Mouse (Mus musculus): ENCODE measurements around the gene Chst14.

The Chst14 gene

DNA sequence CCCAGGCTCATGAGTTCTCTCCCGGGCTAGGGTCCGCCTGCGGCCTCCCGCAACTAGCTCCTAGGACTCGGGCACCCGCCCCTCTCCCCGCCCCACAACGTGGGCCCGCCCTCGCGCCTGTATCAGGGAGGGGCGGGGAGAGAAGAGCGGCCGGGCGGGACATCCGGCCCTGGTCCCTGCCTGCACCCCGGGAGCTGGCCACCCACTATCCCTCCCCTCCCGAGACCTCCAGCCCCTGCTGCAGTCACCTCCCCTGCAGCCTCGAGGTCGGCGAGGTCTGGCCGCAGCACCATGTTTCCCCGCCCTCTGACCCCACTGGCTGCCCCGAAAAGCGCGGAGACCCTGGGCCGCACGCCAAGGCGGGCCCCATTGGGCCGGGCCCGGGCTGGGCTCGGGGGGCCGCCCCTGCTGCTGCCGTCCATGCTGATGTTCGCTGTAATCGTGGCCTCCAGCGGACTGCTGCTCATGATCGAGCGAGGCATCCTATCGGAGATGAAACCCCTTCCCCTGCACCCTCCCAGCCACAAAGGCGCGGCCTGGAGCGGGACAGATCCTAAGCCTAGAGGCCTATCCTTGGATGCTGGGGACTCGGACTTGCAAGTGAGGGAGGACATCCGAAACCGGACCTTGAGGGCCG is at the start of gene Chst14:
TSS of gene Chst14 (plus strand) at position 136 of the 637 bp plus-strand sequence.
- WGBS: 13% methylated on average over 44 of the region's 47 CpGs

DNA sequence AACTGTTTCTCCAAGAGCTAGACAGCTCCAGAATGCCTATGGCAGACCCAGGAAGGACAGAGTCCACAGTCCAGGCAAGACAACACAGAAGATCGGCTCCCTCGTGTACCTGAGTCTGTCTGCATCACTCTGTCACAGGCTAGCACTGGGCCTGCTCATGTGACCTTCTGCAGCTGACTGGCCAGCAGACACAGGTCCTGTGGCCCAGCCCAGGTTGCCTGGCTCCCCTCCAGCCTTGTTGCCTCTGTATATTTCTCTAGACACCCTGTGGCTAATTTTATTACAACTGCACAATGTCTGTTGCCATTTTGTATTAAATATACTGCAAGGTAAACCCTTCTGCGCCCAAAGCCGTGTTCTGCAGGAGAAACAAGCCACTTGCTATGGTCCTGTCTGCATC is 45.3 kb upstream of the Chst14 start:
- 90% methylated on average over 4 of the region's 4 CpGs for WGBS

DNA sequence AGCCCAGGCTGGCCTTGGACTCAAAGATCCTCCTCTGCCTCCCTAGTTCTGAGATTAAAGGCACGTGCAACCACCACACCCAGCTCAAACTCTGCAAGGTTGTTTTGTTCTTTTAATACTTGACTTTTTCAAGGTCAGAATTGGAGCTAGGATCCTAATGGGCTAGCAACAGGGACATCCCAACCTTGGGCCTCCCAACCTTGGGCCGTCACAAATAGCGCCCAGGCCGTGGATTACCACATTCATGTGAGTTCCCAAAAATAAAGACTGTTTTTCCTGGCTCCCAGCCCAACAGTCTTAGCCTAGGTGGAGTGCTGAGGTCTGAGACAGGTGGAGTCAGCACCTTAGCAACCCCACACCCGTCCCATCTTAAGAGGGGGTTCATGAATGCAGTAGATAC is 44.3 kb upstream of the Chst14 start:
- WGBS: 83% methylated on average over 5 of the region's 5 CpGs

DNA sequence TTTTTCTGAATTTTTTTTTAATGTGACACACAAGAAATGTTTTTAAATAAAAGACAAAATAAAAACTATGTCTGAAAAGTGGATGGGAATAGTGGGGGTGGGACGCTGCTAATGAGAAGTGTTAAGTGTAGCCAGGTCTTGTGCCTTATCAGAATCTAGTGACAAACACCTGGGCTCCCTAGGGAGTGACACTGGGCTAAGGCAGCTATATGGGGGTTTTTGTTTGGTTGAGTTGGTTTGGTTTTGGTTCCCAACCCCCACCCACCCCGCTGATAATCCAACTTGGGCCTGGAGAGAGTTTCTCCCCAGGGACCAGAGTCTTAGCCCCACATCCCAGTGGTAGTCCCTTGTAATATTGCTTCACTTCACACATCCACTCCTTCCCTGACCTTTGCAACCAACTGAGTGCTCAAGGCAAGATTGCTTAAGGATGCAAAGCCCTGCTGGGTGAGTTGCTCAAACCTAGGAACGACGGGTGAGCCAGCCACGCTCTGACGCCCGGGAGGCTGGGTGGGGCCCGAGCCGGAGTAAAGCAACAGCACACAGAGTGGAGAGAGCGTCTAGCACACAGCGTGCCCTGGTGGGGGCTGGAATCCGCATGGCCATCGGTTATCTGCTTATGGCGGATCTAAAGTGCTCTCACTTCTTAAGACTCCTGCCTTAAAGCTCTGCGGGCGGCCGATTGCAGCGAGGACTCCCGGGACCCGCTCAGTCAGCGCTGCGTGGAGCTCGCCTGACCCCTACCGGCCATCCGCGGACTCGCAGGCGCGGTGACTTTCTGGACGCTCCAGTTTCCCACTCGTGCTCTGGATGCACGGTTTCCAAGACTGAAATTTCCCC is 43.2 kb upstream of the Chst14 start:
- WGBS: 4% methylated on average over 32 of the region's 32 CpGs

DNA sequence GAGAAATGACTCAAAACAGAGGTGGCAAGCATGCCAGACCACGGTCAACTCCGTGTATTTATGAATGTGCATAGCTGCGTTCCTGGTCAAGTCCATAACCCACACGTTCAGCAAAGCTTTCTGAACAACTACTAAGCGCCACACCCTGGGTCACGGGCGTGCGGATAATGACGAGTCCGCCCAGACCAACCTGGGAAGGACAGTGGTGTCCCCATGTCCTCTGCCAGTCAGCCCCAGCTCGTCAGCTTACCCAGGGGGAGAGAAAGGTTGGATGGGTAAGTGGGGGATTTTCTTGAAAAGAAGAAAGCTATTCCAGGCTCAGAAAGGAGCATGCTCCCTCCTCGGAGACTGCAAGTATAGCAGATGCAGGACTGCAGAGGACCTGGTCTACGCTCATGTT is 38.9 kb upstream of the Chst14 start:
- 66% methylated on average over 13 of the region's 13 CpGs for WGBS

DNA sequence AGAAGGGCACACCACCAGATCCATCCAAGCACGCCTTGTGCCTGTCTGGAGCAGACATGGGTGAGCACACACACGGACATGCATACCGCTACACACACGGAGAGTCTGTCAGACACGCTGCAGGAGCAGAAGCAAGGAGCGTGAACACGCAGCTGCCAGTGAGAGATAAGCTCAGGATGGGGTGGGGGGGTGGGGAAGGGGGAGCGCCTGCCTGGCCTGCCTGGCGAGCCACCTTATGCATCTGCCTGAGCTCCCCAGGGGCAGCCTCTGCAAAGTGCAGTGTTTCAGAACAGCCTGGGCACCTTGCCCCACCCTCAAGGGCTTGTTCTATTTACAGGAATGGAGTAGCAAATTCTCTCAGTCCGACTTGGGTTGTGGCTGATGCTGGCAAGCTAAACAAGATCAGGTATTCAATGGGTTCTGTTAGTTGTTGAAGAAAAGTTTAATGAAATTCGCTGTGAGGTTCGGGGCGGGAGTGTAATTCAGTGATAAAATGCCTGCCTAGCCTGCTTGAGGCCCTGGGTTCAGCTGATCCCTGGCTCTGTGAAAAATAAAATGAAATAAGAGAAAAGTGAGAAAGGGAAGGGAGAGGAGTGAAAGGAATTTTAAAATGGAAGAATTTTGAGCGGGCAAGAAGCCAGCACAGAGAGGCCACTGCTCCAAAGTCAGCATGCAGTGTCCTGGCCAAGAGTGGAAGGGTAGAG is 38.3 kb upstream of the Chst14 start:
- WGBS: 38% methylated on average over 14 of the region's 14 CpGs

DNA sequence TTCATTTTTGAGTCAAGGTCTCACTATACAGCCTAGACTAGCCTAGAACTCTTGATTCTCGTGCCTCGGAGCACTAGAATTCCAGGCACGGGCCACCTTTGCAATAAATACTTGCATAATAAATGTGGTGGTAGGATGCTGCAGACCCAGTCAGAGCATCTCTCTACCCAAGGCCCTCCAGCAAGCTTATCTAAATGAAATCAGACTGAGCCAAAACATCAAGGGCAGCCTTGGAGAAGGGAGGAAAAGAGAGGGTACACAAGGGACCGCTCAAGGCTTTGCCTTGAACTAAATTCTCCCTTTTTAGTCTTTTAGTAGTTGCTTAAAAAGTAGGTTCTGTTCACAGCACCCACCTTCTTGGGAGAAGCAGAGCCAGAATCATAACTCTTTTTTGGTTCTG is 35.1 kb upstream of the Chst14 start:
- WGBS: 92% methylated on average over 4 of the region's 4 CpGs

DNA sequence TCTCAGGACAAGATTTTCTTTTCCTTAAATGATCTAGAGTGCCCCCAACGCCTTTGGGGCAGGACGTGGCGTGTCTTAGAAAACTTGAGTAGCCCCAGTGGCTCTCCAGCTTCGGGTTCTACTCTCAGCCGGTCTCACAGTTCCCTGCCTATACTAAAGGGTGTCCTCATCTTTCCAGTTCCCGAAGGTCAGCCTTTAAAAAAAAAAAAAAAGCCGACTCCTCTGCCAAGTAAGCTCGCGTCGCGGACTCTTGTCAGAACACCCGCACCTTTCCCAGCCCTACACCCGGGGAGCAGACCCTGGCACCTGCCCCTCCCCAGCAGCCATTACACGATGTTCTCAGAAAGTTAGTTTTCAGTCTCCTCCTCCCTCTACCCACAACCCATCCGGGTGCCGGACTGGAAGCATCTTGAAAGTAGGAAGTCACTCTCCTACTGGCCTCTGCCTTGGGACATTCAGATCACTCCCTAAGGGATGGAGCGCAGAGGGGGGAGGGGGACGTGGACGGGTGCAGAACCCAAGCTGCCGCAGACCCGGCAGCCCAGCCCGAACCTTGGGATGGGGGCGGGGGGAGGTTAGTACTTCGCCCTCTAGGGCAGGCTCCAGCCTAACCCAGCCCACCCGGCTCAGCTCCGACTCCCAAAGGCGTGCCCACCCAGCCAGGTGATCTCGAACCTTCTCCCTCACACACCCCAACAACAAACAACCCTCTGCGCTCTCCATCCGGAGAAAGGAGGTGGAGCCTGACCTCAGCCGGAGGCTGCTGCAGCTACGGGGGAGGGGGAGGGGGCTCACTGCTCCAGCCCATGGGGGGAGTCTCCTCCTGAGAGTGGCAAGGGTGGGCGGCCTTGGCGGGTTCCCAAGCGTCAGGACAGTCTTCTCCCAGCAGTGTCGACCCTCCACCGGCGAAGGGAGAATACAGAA is 30.0 kb upstream of the Chst14 start:
- WGBS: 11% methylated on average over 38 of the region's 38 CpGs

DNA sequence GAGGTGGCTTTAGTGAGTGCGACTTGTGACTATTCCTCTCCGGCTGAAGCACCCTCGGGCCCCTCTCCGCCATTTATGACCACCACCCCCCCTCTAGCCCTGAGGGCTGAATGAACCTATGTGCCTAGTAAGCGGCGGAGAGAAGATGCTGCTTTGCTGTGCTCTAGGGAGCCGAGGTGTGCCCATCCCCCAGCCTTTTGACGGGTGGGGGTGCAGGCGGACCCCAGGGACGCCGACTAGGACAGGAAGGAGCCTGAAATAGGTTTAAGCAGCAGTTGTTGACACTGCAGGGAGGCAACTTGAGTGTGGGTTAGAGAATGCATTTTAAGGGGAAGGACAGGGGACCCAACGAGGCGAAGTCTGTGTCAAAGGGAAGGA is 29.4 kb upstream of the Chst14 start:
- 1% methylated on average over 13 of the region's 13 CpGs for WGBS

DNA sequence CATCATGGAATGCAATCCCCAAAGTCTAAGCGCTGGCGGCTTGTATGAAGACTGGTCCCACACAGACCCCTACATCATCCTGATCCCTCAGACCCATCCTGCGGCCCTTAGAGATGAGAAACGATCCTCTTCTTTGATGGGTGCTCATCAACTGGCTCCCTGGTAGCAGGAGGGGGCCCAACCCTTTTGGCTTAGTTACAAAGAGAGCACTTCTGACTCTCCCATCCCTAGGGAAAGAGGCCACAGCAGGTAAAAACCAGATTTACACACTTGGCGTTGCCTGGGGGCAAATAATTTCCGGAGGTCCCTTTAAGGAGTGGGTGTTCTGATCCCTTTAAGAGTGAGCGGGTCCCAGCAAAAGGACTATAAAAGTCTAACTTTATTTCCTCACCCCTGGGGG is 28.9 kb upstream of the Chst14 start:
- 14% methylated on average over 7 of the region's 7 CpGs for WGBS

DNA sequence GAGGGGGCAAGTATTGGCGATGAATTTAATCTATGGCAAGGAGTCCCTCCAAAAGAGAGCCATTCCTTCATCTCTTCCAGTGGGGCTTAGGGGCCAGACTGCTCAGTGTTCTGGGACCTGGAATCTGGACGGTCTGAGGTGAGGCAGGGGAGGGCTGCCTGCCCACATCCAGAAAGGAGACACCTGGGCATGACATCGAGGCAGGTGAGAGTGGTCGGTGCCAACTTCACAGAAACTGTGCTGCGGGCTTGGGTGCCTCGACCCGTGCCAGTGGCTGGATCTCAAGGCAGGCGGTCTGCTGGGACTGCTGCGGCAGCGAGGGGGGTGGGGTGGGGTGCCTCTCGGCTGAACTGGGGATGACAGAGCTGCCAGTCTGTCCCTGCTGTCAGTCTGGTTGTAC is 28.5 kb upstream of the Chst14 start:
- WGBS: 16% methylated on average over 11 of the region's 11 CpGs

DNA sequence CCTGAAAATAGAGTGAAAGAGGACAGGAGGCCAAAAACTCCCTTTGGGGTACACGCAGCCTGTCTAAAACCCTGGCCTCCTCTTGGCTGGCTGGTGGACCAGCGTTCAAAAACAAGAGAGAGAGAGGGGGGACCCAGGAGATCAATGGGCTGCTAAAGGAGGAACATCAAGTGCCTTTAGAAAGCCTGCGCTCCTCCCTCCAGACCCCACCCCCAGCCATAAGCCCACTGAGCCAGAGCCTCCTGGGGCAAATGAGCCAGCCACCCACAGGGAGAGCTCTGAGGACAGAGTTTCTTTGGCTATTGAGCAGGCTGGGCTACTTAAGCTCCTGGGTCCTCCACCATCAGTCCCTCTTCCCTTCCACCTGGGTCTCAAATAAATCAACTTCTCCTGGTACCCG is 27.5 kb upstream of the Chst14 start:
- 56% methylated on average over 4 of the region's 4 CpGs for WGBS

DNA sequence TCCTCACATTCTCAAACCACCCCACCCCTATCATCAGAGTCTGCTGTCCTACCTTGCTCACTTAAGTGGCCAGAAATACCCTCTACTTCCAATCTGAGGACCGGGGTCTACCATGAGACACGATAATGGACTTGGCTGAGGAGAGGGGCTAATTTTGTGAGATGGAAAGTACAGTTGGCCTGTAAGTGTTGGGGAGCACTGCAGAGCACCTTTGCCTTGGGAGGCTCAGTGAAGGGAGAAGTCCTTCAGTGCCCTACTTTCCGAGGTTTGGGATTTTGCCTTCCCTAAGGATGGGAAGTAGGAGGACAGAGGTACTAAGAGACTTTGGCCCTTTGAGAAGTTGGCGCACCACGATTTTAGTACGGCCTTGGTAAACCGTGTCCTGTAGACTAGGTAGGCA is 27.0 kb upstream of the Chst14 start:
- 52% methylated on average over 7 of the region's 7 CpGs for WGBS

DNA sequence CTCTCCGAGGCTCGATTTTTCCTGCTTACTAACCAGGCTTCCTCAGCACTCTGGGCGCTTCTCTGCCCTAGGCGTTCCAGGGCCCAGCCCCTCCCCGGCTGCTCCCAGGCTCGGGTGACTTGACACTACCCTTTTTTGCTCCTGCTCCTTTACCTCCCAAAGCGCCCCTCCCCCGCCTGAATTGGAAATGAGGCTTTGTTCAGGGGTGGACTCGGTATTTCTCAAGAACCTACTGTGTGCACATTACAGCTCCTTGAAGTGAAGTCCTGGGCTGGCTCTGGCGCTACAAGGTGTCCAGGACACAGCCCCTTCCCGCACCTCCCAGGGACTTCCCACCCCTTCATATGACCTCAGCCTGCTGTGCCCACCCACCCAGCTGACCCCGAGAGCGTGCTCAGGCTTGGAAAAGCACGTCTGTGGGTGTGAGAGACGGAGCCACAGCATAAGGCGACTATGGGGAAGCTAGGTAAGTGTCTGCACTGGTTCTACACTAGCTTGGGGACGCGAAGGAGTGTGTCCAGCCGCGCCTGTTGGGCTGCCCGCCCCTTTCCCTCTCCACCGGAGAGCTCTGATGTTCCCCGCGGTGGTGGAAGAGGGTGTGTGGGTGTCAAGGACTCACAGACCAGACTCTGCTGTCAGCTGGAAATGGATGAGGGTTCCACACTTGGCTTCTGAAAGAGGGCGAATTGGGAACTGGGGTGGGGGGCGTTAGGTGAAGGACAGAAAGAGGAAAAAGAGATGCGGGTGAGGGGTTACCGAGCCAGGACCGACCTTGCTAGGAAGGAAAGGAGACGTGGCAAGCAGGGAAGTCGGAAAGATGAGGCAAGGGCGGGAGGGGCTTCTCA is 26.1 kb upstream of the Chst14 start, which contains the start of gene Bahd1:
TSS of gene Bahd1 (plus strand) at position 397 of the 845 bp plus-strand sequence.
- 6% methylated on average over 32 of the region's 32 CpGs for WGBS

DNA sequence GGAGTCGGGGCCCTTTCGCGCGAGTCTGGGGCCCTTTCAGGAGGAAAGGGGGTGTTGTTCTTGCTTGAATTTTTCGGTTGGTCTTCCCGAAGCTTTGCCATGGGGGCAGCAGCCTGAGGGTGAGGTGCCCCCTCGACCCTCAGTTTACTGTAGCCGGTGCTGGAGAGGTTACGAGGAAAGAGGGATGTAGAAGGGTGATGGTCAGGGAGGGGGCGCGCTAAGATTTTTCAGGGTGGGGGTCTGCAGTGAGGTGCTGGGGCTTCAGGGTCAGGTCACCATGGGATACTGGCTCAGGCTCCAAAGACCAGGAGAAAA is 25.5 kb upstream of the Chst14 start:
- WGBS: under 1% methylated on average over 11 of the region's 11 CpGs

DNA sequence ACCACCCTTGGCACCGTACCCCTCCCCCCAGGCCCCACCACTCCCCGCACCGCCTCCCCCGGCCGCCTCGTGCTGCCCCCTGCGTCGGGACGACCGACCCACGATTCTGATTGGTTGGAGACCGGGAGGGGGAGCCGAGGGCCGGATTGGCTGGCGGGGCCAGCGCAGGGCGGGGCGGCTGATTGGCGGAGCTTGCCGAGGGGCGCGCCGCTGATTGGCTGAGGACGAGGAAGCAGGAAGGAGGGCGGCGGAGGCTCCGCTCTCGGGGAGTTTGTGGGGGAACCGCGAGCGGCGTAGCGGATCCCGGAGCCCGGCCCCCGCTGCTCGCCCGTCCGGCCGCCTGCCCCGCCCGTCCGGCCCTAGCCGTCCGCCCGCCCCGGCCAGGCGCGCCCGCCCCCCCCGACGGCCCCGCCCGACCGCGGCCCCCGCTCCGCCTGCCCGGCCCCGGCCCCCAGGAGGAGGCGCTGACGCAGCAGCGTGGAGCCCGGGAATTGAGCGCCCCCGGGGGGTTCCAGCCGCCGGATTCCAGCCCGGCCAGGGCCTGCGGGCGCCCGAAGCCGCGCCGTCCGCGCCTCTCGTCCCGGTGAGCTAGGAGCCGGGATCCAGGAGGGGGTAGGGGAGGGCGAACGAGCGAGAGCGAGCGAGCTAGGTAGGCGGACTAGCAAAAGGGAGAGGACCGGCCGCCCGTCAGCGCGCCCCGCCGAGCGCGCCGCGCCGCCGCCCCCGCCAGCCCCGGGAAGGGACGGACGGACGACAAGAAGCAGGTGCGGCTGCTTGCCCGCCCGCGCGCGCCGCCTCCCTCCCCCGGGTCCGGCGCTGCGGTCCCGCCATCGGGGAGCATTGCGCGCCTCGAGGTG is 24.9 kb upstream of the Chst14 start:
- 1% methylated on average over 84 of the region's 120 CpGs for WGBS

DNA sequence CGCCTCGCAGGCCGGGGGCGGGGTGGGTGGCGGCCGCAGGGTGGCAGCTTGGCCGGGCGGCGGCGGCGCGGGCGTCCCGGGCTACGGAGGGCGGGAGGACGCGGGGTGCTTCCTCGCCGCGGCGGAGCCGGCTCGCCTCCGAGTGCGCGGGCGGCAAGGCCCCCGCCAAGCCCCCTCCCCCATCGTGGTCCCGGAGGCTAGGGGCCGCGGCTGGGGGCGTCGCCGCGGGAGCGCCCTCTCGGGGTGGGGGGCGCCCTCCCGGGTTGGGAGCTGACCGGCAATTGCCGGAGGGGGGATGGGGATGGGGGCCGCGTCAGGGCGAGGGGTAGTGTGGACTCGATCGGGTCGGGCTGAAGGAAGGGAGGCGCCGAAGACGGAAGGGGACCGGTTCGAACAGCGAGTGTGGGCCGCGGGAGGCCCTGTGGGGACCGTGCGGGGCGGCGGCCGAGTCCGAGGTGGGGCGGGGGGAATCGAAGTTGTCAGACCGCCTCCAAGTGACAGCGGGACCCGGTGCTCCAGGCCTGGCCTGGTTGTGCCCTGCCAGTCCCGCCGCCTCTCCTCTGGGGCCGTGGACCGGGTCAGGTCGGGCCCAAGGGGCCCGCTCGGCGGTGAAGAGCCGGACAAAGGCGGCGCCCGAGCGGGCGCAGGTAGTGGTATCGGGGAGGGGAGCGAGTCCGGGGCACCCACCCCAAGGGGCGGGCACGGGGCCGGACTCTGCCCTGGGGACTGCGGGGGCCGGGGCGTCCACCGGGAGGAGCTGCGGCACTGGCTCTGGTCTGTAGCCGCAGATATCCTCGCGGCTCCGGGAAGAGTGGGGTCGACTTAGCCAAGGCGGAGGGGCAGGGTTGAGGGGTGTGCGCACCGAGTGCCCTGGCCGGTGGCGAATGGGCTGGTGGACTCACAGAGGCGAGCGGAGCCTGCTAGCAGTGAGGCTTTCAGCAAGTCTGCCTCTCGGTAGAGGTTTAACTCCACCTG is 24.0 kb upstream of the Chst14 start:
- WGBS: under 1% methylated on average over 93 of the region's 106 CpGs

DNA sequence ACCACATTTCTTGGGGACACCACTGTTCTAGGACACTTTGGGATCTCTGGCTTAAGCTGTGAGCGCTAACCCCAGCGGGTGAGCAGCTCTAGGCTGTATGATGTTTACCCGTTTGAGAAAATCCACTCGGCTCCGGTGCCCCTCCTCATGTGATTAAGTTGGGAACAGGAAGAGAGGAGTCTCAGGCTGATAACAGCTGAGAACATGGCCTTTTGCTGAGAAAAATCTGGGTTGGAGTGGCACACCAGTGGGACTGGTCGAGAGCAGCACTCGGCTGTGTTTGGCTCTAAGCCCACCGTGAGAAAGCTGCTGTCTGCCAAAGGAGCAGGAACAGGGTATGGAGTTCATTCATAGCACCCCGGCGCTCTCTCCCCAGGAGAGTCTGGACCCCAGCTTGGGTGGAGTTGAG is 23.0 kb upstream of the Chst14 start:
- WGBS: 14% methylated on average over 10 of the region's 10 CpGs

Data from cerebral cortex, adult 2 months (tissue).